8 mouse cellular contexts compared by ENCODE assay signal in genomic region chr17:50418863-50419383, GRCm38 (mm10).
DNase-seq lines count a peak whose midpoint lies in the region; ATAC-seq and TF ChIP-seq lines count a peak whose summit lies in the region.

No protein-coding gene starts in this region.

- 77% methylated on average over 3 of the region's 3 CpGs for WGBS in forebrain, postnatal 0 days
- WGBS in forebrain, embryonic 16.5 days, result 65% methylated on average over 3 of the region's 3 CpGs
- 68% methylated on average over 3 of the region's 3 CpGs for WGBS in midbrain, embryonic 10.5 days

- H3K36me3 ChIP-seq in forebrain, postnatal 0 days (ENCODE audit: insufficient read depth), result no peaks in the 10 kb centered on the region
- no peaks in the 10 kb centered on the region for H3K36me3 ChIP-seq in forebrain, embryonic 16.5 days (ENCODE audit: control insufficient read depth, insufficient read depth)
- H3K36me3 ChIP-seq in midbrain, embryonic 10.5 days, result no peaks in the 10 kb centered on the region

- peak; percentile 52 for TF ChIP-seq CTCF in forebrain, postnatal 0 days (IDR thresholded peaks at IDR 0.05; ENCODE audit: low read depth)

- no peak overlapping the region for H3K4me3 ChIP-seq in forebrain, postnatal 0 days (ENCODE audit: low read depth, low read length)
- no peak overlapping the region for H3K4me3 ChIP-seq in forebrain, embryonic 16.5 days (replicated peaks; ENCODE audit: low read length)
- H3K4me3 ChIP-seq in midbrain, embryonic 10.5 days, result no peak overlapping the region

- DNase-seq in forebrain, postnatal 0 days, result peak; percentile 39
- DNase-seq in A20 (ENCODE audit: low read depth, low spot score), result peak; percentile 35
- DNase-seq in adrenal gland, postnatal 36 days, result peak; percentile 46 to 68
- DNase-seq in heart, postnatal 14 days, result peak; percentile 45 to 62
- DNase-seq in lung, postnatal 10 days, result peak; percentile 40
- no peak for DNase-seq in midbrain, embryonic 10.5 days (ENCODE audit: low spot score)

- H3K9me3 ChIP-seq in forebrain, postnatal 0 days (ENCODE audit: low read length), result no peaks in the 10 kb centered on the region
- H3K9me3 ChIP-seq in forebrain, embryonic 16.5 days (ENCODE audit: control insufficient read depth, low read length), result no peaks in the 10 kb centered on the region
- peaks cover 17% of the 10 kb centered on the region; the same call in 1 of the 2 replicates for H3K9me3 ChIP-seq in midbrain, embryonic 10.5 days (replicated peaks)

- H3K27me3 ChIP-seq in forebrain, postnatal 0 days (ENCODE audit: insufficient read depth, low read length), result no peaks in the 10 kb centered on the region
- H3K27me3 ChIP-seq in forebrain, embryonic 16.5 days (replicated peaks; ENCODE audit: control insufficient read depth, insufficient read depth, low read length), result no peaks in the 10 kb centered on the region
- H3K27me3 ChIP-seq in midbrain, embryonic 10.5 days (ENCODE audit: low read depth, poor library complexity, severe bottlenecking), result no peaks in the 10 kb centered on the region

- H3K9ac ChIP-seq in forebrain, postnatal 0 days, result no peak overlapping the region
- no peak overlapping the region for H3K9ac ChIP-seq in forebrain, embryonic 16.5 days (replicated peaks; ENCODE audit: low read depth, low read length)

- intact Hi-C loops in heart, postnatal 14 days (cut with DNase I), result loop anchor here (2.0 to 5.0 kb wide), 2 partner anchors 88 to 376 kb away; partner anchors contain the start of gene Plcl2

- H3K4me1 ChIP-seq in forebrain, postnatal 0 days (ENCODE audit: insufficient read depth), result no peaks in the 10 kb centered on the region
- no peaks in the 10 kb centered on the region for H3K4me1 ChIP-seq in forebrain, embryonic 16.5 days (replicated peaks; ENCODE audit: control insufficient read depth, insufficient read depth, low read length)
- H3K4me1 ChIP-seq in midbrain, embryonic 10.5 days, result no peaks in the 10 kb centered on the region

- H3K27ac ChIP-seq in forebrain, postnatal 0 days (ENCODE audit: low read depth, low read length), result no peak overlapping the region
- H3K27ac ChIP-seq in forebrain, embryonic 16.5 days (ENCODE audit: low read length), result no peak overlapping the region
- no peak overlapping the region for H3K27ac ChIP-seq in midbrain, embryonic 10.5 days (replicated peaks)

- no peak for ATAC-seq in forebrain, postnatal 0 days
- no peak for ATAC-seq in forebrain, embryonic 16.5 days
- ATAC-seq in inflammation-experienced regulatory T-cells, adult 6 months, result no peak

- no peak overlapping the region for H3K4me2 ChIP-seq in forebrain, postnatal 0 days (ENCODE audit: low read depth)
- H3K4me2 ChIP-seq in forebrain, embryonic 16.5 days (ENCODE audit: low read length), result no peak overlapping the region
